Mouse (Mus musculus) G1E (cell line): ENCODE results near the gene Gga1.

Experiments
- CTCF ChIP-seq: IDR thresholded peaks from 2 replicates; pipeline ENCODE4 v1.5.1; 2012; ENCODE audit warnings: low read depth, low read length, inconsistent platforms, mixed read lengths
- GATA1 ChIP-seq: IDR thresholded peaks from 2 replicates; pipeline ENCODE4 v1.6.1; 2012; ENCODE audit warnings: borderline replicate concordance, low read length, inconsistent platforms, mixed read lengths
- GATA2 ChIP-seq: IDR thresholded peaks from 2 replicates; pipeline ENCODE4 v1.6.1; 2012; ENCODE audit warnings: low read depth, low read length, inconsistent platforms, borderline replicate concordance

- TF ChIP-seq CTCF (no peak), GATA1 (no peak), GATA2 (no peak)
Observed at GRCm38 (mm10) chr15:78844791-78845190, 32.2 kb upstream of the Gga1 start.
